Mouse (Mus musculus): Measurements from ENCODE around the gene Rgl3. TPM values are rescaled to one million over a fixed set of nuclear protein-coding genes. Genes with fewer than 3 reads are reported as not detected.
A peak's percentile ranks its signal among the peaks of the same experiment; 100 is the strongest.

Rgl3 gene
- total RNA-seq, 2 experiments from 2014 or later, result 0.90 to 1.4 TPM

DNA sequence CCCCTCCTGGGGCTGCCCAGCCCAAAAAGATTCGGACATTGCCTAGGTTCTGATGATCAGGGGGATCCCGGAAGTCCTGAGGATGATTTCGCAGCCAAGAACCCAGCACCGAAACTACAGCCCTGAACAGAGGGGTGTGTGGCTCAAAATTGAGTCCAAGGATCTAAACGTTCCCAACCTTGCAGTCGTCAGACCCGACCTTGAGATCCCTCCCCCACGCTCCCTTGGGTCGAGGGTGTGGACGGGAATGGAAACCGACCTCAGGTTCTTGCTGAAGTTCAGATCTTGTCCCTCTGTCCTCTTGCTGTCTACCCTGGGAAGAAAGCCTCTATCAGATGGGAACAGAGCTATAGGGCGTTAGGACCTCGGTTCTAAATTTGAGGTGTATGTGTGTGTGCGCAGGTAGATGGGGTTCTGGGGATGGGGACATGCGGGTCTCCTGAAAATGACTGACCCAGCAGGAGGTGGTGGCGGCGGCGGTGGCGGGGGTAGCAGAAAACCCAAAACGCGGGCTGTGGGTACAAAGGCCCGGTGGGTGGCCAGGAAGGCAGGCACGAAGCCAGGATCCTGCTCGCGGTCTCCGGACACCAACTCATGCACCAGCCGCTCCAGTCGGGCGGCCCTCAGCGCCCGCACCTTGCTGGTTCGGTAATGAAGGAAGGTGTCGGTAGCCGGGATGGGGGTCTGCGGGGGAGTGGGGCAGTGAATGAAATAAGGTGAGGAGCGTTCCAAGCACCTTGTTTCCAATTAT is 1.5 kb downstream of the Rgl3 start:
- DNase-seq, result no peak
- intact Hi-C loops (cut with DNase I), result no loop called here

GRCm38 (mm10) chr9:21983911-21984310 is 5.3 kb downstream of the Rgl3 start:
- intact Hi-C loops (cut with DNase I), result no loop called here
- no peak for DNase-seq

- intact Hi-C loops (cut with DNase I), result no loop called here
- DNase-seq, result no peak
Measured at GRCm38 (mm10) chr9:21978398-21979128, 10.7 kb downstream of the Rgl3 start.

GRCm38 (mm10) chr9:21977972-21978371 is 11.3 kb downstream of the Rgl3 start:
- no peak for DNase-seq

GRCm38 (mm10) chr9:21977331-21977730 is 11.9 kb downstream of the Rgl3 start:
- intact Hi-C loops (cut with DNase I), result no loop called here
- peak; percentile 74 for DNase-seq

More at GRCm38 (mm10) chr9:21977972-21978371, 11.3 kb downstream of the Rgl3 start:
- intact Hi-C loops (cut with DNase I), result no loop called here

DNA sequence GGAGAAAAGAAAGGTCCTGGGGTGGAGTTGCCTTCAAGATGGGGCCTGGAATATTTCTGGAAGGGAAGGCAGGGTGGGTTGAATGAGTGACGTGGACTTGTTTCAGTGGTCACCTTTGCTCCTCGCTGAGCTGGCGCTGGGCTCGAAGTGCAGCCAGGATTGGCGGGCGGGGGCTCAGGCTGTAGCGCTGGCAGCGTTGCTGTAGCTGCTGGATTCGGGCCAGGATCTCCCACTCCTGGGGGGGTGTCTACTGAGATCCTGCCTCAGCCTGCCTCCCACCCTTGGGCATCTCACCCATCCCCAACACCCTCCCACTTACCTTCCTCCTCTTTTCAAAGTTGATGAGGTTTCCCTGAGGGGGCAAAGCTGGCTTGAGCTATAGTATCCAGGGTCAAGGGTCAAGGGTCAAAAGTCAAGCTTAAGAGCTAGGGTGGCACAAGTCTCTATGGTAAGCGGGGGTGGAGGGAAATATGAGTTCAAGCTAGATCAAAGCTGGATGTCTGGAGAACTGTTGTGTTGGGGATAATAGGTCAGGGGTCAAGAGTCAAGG is 12.5 kb downstream of the Rgl3 start:
- intact Hi-C loops (cut with DNase I), result no loop called here
- no peak for DNase-seq

GRCm38 (mm10) chr9:21969304-21969703 is 19.9 kb downstream of the Rgl3 start:
- intact Hi-C loops (cut with DNase I), result no loop called here
- DNase-seq, result no peak

DNA sequence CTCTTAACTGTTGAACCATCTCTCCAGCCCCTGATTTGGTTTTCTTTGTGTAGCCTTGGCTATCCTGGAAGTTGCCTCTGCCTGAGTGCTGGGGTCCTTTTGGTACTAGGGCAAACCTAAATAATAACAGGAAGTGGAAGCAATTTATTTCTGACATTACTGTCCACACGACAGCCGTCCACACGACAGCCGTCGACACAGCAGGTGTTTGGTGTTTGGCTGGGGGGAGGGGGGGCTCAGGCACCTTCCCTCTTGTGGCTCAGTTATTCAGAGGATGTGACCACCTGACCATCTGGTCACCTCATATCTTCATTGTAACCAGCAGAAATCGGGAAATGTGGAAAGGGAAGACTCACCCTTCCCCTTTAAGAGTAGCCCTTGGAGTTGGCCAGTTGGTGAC is 20.4 kb downstream of the Rgl3 start:
- intact Hi-C loops (cut with DNase I), result no loop called here
- no peak for DNase-seq

DNA sequence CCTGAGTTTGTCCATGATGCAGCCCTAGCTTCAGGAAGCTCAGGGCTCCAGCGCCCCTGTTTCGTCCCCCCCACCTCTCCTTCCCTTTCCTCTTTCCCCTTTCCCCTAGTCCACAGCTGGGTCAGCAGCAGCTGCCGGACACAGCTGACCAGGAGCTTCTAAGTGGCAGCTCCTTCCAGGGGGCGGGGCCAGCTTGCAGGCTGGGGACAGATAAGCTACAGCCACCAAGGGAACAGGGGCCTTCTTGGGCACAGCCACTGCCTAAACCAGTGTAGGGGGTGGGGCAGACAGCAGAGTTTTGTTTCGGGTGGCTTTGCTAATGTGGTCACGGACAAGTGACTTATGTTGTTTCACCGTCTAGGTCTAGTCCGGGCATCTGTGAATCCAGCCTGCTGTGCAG is 25.8 kb downstream of the Rgl3 start, which contains the start of gene Epor:
Gene Epor, minus strand, starts transcription at position 90 of the 400 bp plus-strand sequence.
- intact Hi-C loops (cut with DNase I), result no loop called here
- no peak for DNase-seq

- DNase-seq, result peak; percentile 57
- intact Hi-C loops (cut with DNase I), result no loop called here
Measured at GRCm38 (mm10) chr9:21962416-21963059, 26.7 kb downstream of the Rgl3 start.

DNA sequence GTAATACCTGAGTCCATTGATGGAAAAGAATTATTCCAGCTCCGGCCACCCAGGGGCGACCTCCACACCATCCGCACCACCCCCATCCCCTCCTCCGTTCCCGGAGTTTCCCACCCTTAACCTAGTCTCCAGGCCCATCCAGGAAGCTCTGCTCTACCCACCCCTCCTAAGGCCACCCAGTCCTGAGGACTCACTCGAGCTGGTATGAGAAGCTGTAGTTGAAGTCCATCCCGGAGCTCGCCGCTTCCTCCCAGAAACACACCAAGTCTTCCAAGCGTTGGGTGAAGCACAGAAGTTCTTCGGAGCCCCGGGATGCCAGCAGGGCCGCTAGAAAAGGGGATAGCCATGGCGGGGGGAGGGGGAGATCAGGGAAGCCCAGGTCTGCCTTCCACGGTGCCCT is 27.2 kb downstream of the Rgl3 start:
- DNase-seq, result no peak
- intact Hi-C loops (cut with DNase I), result no loop called here

DNA sequence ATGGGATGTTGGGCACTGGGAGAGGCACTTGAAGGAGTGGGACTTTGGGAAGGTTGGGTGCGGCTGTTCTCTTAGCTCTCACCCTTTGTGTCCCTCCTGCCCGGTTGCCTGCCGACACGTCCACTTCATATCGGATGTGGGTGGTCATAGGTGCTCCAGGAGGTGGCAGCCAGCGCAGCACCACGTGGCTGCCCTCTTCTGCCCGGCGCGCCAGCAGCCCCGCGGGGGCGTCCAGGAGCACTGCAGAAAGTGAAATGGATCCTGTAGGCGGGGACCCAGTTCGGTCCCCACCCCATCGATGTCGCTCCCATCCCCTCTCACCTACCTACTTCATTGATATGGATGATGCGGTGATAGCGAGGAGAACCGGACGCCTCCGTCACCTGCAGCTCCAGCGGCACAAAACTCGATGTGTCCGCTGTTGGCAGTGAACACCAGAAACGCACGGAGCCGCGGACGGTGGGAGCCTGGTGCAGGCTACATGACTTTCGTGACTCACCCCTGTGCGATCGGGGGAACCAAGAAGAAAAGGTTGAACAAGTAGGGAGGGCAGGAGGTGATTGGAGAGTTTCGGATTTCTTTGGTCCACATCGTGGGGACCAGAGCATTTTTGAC is 27.8 kb downstream of the Rgl3 start:
- intact Hi-C loops (cut with DNase I), result no loop called here
- DNase-seq, result no peak

DNA sequence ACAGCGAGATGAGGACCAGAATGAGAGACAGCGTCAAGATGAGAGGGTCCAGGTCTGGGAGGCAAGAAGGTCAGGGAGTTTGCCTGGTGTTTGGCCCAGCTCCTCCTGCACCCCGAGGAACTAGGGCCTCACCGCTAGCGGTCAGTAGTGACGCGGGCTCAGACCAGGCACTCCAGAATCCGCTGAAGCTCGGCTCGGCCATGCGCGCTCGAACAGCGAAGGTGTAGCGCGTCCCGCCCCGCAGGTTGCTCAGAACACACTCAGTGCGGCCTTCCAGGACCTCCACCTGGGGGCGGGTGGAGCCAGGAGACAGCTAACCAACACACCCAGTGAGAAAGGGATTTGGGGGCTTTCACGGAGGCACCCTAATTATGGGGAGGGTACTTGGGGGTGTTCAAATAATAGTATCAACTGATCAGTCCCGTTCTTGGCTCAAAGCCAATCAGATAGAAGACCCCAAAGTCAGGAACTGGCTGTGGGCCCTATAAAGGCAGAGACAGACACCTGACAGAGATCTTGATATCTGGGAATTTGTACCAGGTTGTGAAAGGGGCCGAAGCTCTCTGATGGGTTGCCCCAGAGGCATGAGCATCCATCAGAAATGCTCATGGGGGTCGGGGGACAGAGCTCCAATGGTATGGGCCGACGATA is 28.6 kb downstream of the Rgl3 start:
- intact Hi-C loops (cut with DNase I), result no loop called here
- no peak for DNase-seq

DNA sequence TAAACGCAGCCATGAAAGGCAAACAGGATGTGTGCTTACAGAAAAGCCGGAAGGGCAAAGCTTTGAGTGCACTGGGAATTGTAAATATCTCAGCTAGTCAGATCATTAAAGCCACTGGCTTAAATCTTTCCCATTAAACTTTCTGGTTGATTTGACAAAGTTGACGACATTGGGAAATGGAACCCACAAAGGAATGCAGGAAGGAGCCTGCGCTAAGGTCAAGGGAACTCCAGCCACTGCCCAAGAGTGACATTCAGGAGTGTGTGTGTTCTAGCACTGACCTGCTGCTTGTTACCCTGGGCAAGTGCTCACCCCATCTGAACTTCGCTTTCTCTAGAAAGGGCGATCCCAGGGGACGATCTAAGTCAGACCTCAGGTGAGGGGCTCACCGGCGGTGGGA is 29.1 kb downstream of the Rgl3 start:
- intact Hi-C loops (cut with DNase I), result no loop called here
- DNase-seq, result no peak

DNA sequence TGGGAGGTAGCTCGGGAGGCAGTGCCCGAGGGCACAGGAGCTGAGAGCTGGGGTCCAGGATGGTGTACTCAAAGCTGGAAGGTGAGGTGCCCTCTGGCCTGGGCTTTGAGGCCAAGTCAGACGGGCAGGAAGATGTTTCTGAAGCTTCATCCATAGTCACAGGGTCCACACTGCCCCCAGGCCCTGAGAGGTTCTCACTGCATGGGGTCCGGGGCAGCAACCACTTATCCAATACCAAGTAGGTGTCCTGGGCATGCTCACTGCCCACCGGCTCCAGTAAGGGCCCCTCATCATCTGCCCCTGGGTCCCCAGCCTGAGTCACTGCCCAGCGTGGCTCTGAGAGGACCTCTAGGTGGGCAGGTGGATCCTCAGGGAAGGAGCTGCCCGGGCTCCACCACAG is 30.0 kb downstream of the Rgl3 start:
- no peak for DNase-seq
- intact Hi-C loops (cut with DNase I), result no loop called here

DNA sequence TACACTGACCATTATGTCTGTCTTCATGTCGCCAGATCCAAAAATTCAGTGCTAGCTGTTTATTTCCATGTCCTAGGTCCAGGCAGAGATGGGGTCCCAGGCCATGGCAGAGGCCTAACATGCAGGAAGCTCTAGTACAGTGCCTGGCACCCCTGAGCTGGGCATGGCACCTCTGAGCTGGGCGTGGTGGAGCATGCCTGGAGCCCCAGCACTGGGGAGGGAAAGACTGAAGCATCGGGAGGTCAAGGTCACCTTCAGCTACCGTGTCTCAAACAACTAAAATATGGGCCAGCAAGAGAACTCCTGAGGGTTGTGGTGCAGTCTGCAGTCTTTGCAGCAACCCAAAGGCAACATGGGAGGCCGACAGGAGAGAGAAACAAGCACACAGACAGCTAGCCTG is 30.9 kb downstream of the Rgl3 start:
- DNase-seq, result no peak
- intact Hi-C loops (cut with DNase I), result no loop called here

DNA sequence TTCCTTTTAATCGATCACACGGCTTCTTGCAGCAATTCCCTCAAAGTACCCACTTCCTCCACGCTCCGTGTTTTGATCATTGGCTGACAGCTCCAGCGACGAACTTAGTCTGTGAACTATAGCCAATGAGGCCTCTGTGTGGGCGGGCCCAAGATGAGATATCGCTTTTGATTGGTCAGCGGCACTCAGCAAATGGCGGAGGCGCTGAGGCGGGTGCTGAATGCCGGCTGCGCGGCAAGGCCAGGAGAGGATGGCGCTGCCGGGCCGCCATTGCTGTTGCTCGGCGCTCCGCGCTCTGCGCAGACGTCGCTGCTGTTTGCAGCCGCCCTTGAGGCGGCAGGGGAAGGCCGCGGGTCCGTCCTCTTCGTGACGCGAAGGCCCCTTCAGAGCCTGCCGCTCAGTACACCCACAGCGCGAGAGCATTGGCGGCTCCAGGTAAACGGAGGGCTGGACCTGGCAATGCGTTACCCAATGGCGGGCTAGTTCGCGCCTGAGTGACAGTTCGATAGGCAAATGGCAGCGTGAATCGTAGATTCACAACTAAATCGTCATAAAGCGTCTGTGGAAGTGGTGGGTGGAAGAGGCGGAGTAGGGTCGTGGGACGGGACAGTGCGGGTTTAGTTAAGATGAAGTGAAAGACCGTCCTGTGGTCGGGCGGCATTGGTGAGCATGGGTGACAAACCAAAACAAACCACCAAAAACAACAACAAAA is 33.5 kb downstream of the Rgl3 start, which contains the start of gene Swsap1:
Gene Swsap1, plus strand, starts transcription at position 186 of the 712 bp plus-strand sequence.
- intact Hi-C loops (cut with DNase I), result no loop called here
- DNase-seq, result peak; percentile 98

- intact Hi-C loops (cut with DNase I), result no loop called here
Measured at GRCm38 (mm10) chr9:21955225-21955569, 34.0 kb downstream of the Rgl3 start.

GRCm38 (mm10) chr9:21954635-21955034 is 34.6 kb downstream of the Rgl3 start:
- DNase-seq, result no peak
- intact Hi-C loops (cut with DNase I), result no loop called here

More at GRCm38 (mm10) chr9:21955225-21955569, 34.0 kb downstream of the Rgl3 start:
- no peak for DNase-seq

DNA sequence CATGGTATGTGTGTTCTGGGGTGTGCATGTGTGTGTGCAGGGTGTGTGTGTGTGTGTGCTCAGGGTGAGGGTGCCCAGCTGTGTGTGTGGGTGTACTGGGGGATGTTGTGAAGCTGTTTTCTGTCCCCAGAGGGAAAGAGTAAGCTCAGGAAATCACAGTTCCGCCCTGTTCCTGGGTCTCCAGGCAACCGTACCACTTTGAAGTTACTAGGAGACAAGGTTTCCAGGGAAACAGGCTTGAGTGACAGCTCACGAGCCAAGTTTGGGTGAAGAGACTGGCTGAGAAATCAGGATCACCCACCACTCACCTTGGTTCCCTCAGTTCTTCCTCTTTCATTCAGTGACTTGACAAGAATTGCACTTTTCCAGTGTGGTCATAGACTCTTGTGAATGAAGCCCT is 35.6 kb downstream of the Rgl3 start:
- intact Hi-C loops (cut with DNase I), result no loop called here
- no peak for DNase-seq

All from left cerebral cortex, postnatal 4 days (tissue).